Mouse (Mus musculus): Measurements from ENCODE around the gene Nrp2.

DNA sequence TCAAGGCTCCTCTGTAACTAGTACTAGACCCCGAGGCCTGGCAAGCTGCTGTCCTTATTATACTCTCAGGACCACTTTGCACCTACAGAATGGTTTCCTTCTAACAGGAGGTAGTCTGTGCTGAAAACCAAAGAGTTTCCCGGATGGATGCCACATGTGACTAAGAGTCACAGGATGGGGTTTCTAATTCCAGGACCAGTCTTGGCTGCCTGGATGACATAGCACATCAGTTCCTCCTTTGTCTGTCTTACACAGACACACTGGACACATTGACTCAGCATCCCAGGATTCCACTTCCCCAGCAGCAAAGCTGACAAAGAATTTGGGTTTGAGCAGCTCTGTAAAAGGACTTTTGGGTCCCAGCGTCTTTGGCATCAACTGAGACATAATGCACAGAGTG is 17.1 kb downstream of the Nrp2 start:
- TF ChIP-seq POLR2A (IDR thresholded peaks at IDR 0.05; ENCODE audit: insufficient read depth, low read length) (no peak), CTCF (IDR thresholded peaks at IDR 0.05; ENCODE audit: low read depth, low read length) (no peak)
